Mouse (Mus musculus) CD4-positive helper T cell, adult 2 months (primary cell): ENCODE measurements around the gene Fgf13.

Experiments
- DNase-seq: peaks from one replicate; pipeline ENCODE4 v3.0.0-alpha.2; 2012; ENCODE audit warnings: low read depth, missing footprints, low spot score

Gene Fgf13

GRCm38 (mm10) chrX:59194149-59194548 lies 373.7 kb downstream of the Fgf13 start:
- no peak for DNase-seq

- no peak for DNase-seq
Observed at GRCm38 (mm10) chrX:59186922-59187321, 380.9 kb downstream of the Fgf13 start.

DNA sequence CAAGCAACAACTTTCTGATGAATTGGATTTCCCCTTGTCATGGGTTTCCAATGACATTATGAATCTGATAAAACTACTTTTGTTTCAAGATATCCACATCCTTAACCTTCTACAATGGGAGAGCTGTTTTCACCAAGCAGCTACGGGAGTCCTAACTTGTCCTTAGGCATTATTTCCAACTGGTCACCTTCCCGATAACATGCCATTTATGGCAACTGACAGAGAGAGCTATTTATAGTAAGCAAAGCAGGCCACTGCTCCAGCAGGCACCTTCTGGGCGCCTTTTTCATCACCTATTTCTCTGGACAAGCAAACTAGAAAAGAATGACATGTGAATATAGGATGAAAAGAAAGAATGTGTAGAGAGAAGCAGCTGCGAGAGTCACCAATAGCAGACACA lies 385.5 kb downstream of the Fgf13 start:
- DNase-seq = no peak

GRCm38 (mm10) chrX:59179627-59180026 lies 388.2 kb downstream of the Fgf13 start:
- DNase-seq = no peak

DNA sequence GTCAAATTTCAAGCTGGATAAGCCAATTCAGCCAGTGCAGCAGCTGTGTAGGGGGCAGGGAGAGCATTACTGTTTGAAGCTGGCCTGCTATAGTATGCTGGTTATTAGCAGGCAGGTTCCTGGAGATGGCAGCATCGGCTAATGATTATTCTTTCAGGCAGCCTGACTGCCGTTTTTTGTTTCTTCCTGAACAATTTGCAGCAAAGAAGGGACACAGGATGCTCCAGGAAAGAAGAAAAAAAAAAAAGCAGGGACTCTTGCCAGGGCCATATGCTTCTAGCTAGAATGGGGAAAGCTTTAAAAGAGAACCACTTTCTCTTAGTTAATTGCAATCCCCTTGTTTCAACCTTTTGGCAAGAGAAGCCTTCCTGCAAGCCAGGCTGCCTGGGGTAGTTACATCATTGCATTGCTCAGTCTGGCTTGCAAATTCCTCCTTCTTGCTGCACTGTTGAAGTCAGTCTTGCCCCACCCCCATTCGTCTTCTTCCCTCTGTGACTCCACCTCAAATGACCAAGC lies 388.7 kb downstream of the Fgf13 start:
- DNase-seq = no peak

DNA sequence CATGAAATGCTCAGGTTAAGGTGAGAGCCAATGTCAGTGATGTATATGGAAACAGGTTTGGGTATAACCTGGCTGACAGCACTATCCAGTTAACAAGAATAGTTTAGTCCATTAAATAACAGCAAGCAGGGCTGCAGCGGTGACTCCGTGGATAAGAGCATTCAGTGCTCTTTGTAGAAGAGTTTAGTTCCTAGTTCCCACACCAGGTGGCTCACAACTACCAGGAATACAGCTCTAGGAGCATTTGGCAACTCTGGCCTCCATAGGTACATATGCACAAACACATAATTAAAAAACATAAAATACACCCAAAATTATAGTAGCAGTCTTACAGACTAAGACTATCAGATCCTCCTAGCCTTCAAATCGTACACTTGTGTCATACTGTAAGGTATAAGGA lies 390.2 kb downstream of the Fgf13 start:
- no peak for DNase-seq

GRCm38 (mm10) chrX:59172200-59172599 lies 395.7 kb downstream of the Fgf13 start:
- no peak for DNase-seq

DNA sequence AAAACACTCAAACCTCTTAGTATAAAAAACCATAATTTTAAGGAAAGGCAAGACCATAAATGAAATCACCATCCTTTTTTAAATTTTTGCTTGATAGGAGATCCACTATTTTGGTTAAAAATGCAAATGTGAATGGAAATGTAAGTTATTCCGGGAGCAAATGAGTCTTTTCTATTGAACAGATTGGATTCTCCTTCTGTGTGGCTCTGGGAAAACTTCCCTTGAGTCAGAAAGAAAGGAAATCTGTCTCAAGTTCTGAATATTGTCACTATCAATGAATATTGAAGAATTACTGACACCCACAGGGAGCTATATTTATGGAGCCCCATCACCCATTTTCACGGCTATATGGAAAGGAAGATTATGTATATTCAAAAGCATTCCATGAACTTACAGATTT lies 401.1 kb downstream of the Fgf13 start:
- no peak for DNase-seq

- DNase-seq = peak; percentile 18
Observed at GRCm38 (mm10) chrX:59141947-59142346, 425.9 kb downstream of the Fgf13 start.

- DNase-seq = peak; percentile 56
Observed at GRCm38 (mm10) chrX:59134928-59135361, 432.9 kb downstream of the Fgf13 start.

DNA sequence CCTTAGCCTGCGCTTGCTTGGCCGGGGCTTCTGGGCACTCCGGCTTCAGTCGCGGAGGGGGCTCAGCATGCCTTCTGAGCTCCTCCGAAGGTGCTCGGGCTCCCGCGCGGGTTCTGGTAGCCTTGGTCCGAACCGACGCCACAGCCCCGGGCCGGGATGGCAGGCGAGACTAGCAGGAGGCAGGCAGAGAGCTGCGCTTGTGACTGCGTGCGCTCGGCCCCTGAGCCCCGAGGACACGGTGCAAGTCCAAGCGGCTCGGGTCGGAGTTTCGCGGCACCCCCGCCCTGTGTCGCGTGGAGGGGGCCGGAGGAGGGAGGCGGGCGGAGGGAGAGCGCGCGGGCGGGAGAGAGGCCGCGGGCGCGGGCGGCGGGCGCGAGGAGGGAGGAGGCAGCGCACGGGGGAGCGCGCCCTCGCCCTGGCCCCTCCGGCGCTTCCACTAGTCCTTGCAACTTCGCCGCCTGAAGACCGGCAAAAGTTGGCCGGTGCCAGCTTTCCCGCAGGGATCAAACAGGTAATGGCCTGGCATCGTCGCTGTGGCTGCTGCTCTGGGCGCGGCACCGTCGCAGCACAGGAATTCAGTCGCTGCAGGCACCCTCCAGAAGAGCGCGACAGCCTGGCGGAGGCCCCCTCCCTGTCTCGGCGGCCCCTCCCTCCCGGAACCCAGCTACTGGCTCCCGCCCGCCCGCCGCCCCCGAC lies 433.6 kb downstream of the Fgf13 start:
- DNase-seq = peak; percentile 58

- peak; percentile 5 for DNase-seq
Observed at GRCm38 (mm10) chrX:59133834-59134165, 434.1 kb downstream of the Fgf13 start.

DNA sequence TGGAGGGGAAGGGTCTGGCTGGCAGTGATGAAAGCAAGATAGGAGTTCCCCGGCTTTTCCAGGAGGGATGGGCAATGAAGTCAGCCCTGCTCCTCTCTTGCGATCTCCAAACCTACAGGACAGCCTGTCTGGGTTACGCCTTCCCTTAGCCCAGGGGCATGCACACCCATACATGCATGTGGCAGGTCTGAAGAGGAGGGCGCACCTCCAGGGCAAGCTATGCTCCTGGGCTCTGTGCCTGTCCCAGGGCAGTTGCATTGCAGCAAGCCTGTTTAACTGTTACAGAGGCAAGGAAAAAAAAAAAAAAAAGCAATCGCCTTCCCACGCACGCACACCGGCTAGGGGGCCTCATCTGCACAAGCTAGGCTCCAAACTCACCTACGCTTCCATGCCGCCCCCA lies 434.5 kb downstream of the Fgf13 start:
- DNase-seq = peak; percentile 14

- DNase-seq = no peak
Observed at GRCm38 (mm10) chrX:59126637-59127036, 441.2 kb downstream of the Fgf13 start.

GRCm38 (mm10) chrX:59113187-59113586 lies 454.7 kb downstream of the Fgf13 start:
- DNase-seq = no peak

GRCm38 (mm10) chrX:59085928-59086327 lies 481.9 kb downstream of the Fgf13 start:
- no peak for DNase-seq

DNA sequence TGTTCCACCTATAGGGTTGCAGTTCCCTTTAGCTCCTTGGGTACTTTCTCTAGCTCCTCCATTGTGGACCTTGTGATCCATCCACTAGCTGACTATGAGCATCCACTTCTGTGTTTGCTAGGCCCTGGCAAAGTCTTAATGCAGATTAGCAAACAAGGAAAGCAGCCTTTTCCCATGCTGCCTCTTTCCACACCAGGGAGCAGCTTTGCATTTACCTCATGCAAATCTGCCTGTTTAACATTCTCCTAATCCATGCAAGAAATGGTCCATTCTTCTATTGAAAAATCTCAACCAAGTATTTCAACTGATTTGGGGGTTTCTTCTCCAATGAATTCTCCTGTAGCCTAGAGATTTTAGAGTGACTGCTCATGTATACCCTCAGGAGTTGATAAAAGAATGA lies 487.4 kb downstream of the Fgf13 start:
- DNase-seq = no peak

- DNase-seq = no peak
Observed at GRCm38 (mm10) chrX:59072083-59072482, 495.8 kb downstream of the Fgf13 start.

DNA sequence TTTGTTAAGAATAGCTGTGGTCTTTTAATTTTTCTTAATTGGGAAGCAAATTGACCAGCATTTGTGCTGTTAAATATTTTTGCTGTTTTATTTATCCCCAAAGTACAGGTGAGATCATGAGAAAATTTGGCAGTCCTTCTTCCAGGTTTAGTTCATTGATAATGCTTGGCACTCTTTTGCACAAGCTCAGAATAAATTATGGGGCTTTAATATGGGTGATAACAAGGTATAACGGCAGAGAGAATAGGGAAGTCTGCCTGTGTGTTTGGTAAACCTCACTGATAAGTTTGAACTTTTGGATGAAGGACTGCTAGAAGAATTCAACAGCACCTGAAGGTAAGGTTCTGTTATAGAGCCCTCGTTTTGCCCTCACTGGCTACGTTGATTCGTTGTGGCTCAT lies 504.7 kb downstream of the Fgf13 start:
- no peak for DNase-seq

- DNase-seq = no peak
Observed at GRCm38 (mm10) chrX:59034969-59035368, 532.9 kb downstream of the Fgf13 start.
